Mouse (Mus musculus): ENCODE data around the gene D330020A13Rik. TPM values are rescaled to one million over a fixed set of nuclear protein-coding genes. Genes with fewer than 3 reads are reported as not detected.

Gene D330020A13Rik
- polyA plus RNA-seq (2012; rRNA removed) (not detected in 2 replicates), polyA plus RNA-seq (2014; fragmentation: Nextera tagmentation; extraction: Ambion mirVana) (not detected in 2 replicates)

- under 1% methylated on average over 78 of the region's 79 CpGs for WGBS (ENCODE audit: insufficient replicate concordance)
- DNase-seq (ENCODE audit: low read depth in 3 of 3, low spot score in 3 of 3) = no peak
Observed at GRCm38 (mm10) chr6:120294056-120294784, at the start of gene D330020A13Rik, which contains the start of gene B4galnt3. Gene D330020A13Rik (plus strand): TSS chr6:120294364. Gene B4galnt3 (minus strand): TSS chr6:120294559.

DNA sequence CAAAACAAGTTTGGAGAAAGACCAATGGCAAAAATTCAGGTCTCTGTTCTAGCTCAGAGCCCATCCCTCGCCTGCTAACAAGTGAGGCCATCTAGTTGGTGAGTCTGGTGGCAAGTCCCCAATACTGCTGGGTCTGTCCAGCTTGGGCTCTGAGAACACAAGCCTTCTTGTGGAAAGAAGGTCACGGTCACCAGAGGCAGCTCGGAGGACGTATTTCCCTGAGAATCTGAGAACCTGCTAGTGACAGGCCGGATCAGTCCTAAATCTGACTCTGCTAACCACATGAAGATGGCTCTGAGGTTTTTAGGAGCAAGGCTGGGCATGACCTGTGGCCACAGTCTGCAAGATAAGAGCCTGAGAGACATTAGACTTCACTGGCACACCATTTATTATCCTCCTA, 47.5 kb upstream of the D330020A13Rik start:
- WGBS (ENCODE audit: insufficient replicate concordance) = 51% methylated on average over 5 of the region's 5 CpGs
- ATAC-seq (ENCODE audit: insufficient read depth) (no peak), DNase-seq (ENCODE audit: low read depth in 3 of 3, low spot score in 3 of 3) (no peak)

More at GRCm38 (mm10) chr6:120294056-120294784, at the start of gene D330020A13Rik, which contains the start of gene B4galnt3:
- H3K9me3 ChIP-seq (ENCODE audit: control insufficient read depth, low read length) = no peaks in the 10 kb centered on the region
- peak within 1 kb of the TSS; percentile 37 to 46 for H3K4me3 ChIP-seq (ENCODE audit: insufficient read depth in 1 of 2, low read depth in 2 of 2, low read length in 2 of 2)
- no peak for ATAC-seq (ENCODE audit: insufficient read depth)
- H3K4me2 ChIP-seq (ENCODE audit: low read depth) = peak within 1 kb of the TSS; percentile 68
- H3K27ac ChIP-seq = no peak within 1 kb of the TSS
- H3K4me1 ChIP-seq (replicated peaks; ENCODE audit: control insufficient read depth in 2 of 2, insufficient read depth in 2 of 2, low read length in 1 of 2) = no peaks in the 10 kb centered on the region
- H3K9ac ChIP-seq (replicated peaks) = no peak within 1 kb of the TSS
- no peaks in the 10 kb centered on the region for H3K36me3 ChIP-seq (replicated peaks; ENCODE audit: control insufficient read depth, insufficient read depth, low read depth)
- TF ChIP-seq CTCF (IDR thresholded peaks at IDR 0.05; ENCODE audit: low read depth) = no peak
- no peak for TF ChIP-seq EP300 (IDR thresholded peaks at IDR 0.05; ENCODE audit: low read depth)
- peaks cover 43% of the 10 kb centered on the region for H3K27me3 ChIP-seq (ENCODE audit: control insufficient read depth, insufficient read depth, low read length)

GRCm38 (mm10) chr6:120249831-120250230, 44.3 kb upstream of the D330020A13Rik start:
- H3K4me2 ChIP-seq (ENCODE audit: low read depth) = no peak overlapping the region
- no peak for ATAC-seq (ENCODE audit: insufficient read depth)
- H3K4me1 ChIP-seq (replicated peaks; ENCODE audit: control insufficient read depth in 2 of 2, insufficient read depth in 2 of 2, low read length in 1 of 2) = no peaks in the 10 kb centered on the region
- TF ChIP-seq CTCF (IDR thresholded peaks at IDR 0.05; ENCODE audit: low read depth) (no peak), EP300 (IDR thresholded peaks at IDR 0.05; ENCODE audit: low read depth) (no peak)
- H3K36me3 ChIP-seq (replicated peaks; ENCODE audit: control insufficient read depth, insufficient read depth, low read depth) = no peaks in the 10 kb centered on the region
- H3K9ac ChIP-seq (replicated peaks) = no peak overlapping the region
- DNase-seq (ENCODE audit: low read depth in 3 of 3, low spot score in 3 of 3) = no peak
- 56% methylated on average over 5 of the region's 5 CpGs for WGBS (ENCODE audit: insufficient replicate concordance)
- H3K4me3 ChIP-seq (ENCODE audit: insufficient read depth in 1 of 2, low read depth in 2 of 2, low read length in 2 of 2) = no peak overlapping the region
- no peaks in the 10 kb centered on the region for H3K9me3 ChIP-seq (ENCODE audit: control insufficient read depth, low read length)
- no peak overlapping the region for H3K27ac ChIP-seq
- no peaks in the 10 kb centered on the region for H3K27me3 ChIP-seq (ENCODE audit: control insufficient read depth, insufficient read depth, low read length)

More for the DNA sequence above, 47.5 kb upstream of the D330020A13Rik start:
- Histone ChIP-seq H3K27me3 (ENCODE audit: control insufficient read depth, insufficient read depth, low read length) (no peaks in the 10 kb centered on the region), H3K27ac (no peak overlapping the region), H3K4me2 (ENCODE audit: low read depth) (no peak overlapping the region), H3K4me3 (ENCODE audit: insufficient read depth in 1 of 2, low read depth in 2 of 2, low read length in 2 of 2) (no peak overlapping the region), H3K9ac (replicated peaks) (no peak overlapping the region), H3K36me3 (replicated peaks; ENCODE audit: control insufficient read depth, insufficient read depth, low read depth) (no peaks in the 10 kb centered on the region), H3K4me1 (replicated peaks; ENCODE audit: control insufficient read depth in 2 of 2, insufficient read depth in 2 of 2, low read length in 1 of 2) (no peaks in the 10 kb centered on the region), H3K9me3 (ENCODE audit: control insufficient read depth, low read length) (no peaks in the 10 kb centered on the region)
- TF ChIP-seq CTCF (IDR thresholded peaks at IDR 0.05; ENCODE audit: low read depth) = no peak
- TF ChIP-seq EP300 (IDR thresholded peaks at IDR 0.05; ENCODE audit: low read depth) = no peak

DNA sequence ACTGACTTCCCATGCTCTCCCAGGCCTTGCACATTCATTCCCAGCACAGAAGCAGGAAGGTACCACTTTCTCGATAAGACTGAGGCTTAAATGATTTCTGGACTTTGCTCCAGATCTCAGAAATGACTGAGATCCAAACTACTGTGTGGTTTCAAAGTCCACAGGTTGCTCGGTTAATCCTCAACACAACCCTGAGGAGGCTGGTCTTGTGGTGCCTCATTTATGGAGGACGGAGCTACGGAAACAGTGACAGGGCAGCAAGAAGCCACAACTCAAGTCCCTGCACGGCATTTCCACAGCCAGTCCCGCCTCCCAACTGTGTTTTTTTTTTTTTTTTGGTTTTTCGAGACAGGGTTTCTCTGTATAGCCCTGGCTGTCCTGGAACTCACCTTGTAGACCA, 43.2 kb upstream of the D330020A13Rik start:
- ATAC-seq (ENCODE audit: insufficient read depth) = no peak
- no peaks in the 10 kb centered on the region for H3K36me3 ChIP-seq (replicated peaks; ENCODE audit: control insufficient read depth, insufficient read depth, low read depth)

DNA sequence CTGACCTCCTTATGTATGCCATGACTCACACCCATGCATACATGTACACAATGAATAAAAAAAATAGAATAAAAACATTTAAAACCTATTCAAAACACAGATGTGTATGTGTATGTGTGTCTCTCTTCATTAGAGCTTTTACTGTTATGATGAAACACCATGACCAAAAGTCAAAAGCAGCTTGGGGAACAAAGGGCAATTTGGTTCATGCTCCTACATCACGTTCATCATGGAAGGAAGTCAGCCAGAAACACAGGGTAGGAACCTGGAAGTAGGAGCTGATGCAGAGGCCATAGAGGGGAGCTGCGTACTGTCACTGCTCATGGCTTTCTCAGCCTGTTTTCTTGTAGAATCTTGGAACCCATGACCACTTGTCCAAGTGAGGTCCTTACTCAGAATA, 41.4 kb upstream of the D330020A13Rik start:
- ATAC-seq (ENCODE audit: insufficient read depth) = no peak
- Histone ChIP-seq H3K4me2 (ENCODE audit: low read depth) (no peak overlapping the region), H3K27ac (no peak overlapping the region), H3K9me3 (ENCODE audit: control insufficient read depth, low read length) (no peaks in the 10 kb centered on the region), H3K9ac (replicated peaks) (no peak overlapping the region), H3K4me3 (ENCODE audit: insufficient read depth in 1 of 2, low read depth in 2 of 2, low read length in 2 of 2) (no peak overlapping the region), H3K4me1 (replicated peaks; ENCODE audit: control insufficient read depth in 2 of 2, insufficient read depth in 2 of 2, low read length in 1 of 2) (no peaks in the 10 kb centered on the region), H3K27me3 (ENCODE audit: control insufficient read depth, insufficient read depth, low read length) (no peaks in the 10 kb centered on the region), H3K36me3 (replicated peaks; ENCODE audit: control insufficient read depth, insufficient read depth, low read depth) (no peaks in the 10 kb centered on the region)
- DNase-seq (ENCODE audit: low read depth in 3 of 3, low spot score in 3 of 3) = no peak
- 57% methylated on average over 2 of the region's 2 CpGs for WGBS (ENCODE audit: insufficient replicate concordance)
- no peak for TF ChIP-seq EP300 (IDR thresholded peaks at IDR 0.05; ENCODE audit: low read depth)
- no peak for TF ChIP-seq CTCF (IDR thresholded peaks at IDR 0.05; ENCODE audit: low read depth)

More for the DNA sequence above, 43.2 kb upstream of the D330020A13Rik start:
- Histone ChIP-seq H3K9me3 (ENCODE audit: control insufficient read depth, low read length) (no peaks in the 10 kb centered on the region), H3K27ac (no peak overlapping the region), H3K4me1 (replicated peaks; ENCODE audit: control insufficient read depth in 2 of 2, insufficient read depth in 2 of 2, low read length in 1 of 2) (no peaks in the 10 kb centered on the region), H3K9ac (replicated peaks) (no peak overlapping the region), H3K27me3 (ENCODE audit: control insufficient read depth, insufficient read depth, low read length) (no peaks in the 10 kb centered on the region), H3K4me3 (ENCODE audit: insufficient read depth in 1 of 2, low read depth in 2 of 2, low read length in 2 of 2) (no peak overlapping the region), H3K4me2 (ENCODE audit: low read depth) (no peak overlapping the region)
- TF ChIP-seq EP300 (IDR thresholded peaks at IDR 0.05; ENCODE audit: low read depth) (no peak), CTCF (IDR thresholded peaks at IDR 0.05; ENCODE audit: low read depth) (no peak)
- 53% methylated on average over 7 of the region's 7 CpGs for WGBS (ENCODE audit: insufficient replicate concordance)
- no peak for DNase-seq (ENCODE audit: low read depth in 3 of 3, low spot score in 3 of 3)
